ENCODE assay signal across 23 mouse cellular contexts in the genomic region with DNA sequence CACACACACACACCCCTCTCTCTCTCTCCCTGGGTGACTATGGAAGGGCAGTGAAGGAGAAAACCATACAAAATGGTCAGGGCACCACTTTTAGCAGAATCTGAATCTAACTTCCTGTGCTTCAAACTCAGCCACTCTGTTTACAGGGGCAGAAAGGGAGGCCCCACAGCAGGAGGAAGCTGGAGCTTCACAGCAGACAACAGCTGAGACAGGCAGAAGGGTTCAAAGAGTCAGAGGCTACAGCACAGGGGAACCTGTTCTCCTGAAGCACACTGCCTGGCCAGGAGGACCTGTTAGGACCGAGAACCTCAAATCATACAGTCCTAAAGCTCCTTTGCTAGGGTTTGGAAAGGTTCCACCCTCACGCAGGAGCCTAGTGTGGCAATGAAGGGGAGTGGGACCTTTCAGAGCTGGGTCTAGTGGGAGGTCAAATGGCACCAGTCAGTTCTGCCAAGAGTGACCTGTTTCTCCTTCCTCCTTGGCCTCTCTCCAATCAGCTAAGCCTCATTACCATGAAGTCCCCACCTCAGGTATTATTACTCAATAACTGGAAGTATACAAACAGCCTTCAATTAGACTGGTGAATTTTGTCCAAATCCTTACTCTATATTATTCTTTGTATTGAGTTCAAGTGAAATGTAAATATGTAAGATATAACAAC. TPM values are rescaled to one million over a fixed set of nuclear protein-coding genes. Genes with fewer than 3 reads are reported as not detected.
DNase-seq lines count a peak whose midpoint lies in the region; ATAC-seq and TF ChIP-seq lines count a peak whose summit lies in the region.
"Had no signal": no experiment of that assay in that cellular context is flagged by ENCODE, and none has a peak within 500 bp of the region (broad histone marks: within the 10 kb centered on the region; RNA-seq: fewer than 3 reads in every experiment).

No protein-coding gene starts in this region.

- TF ChIP-seq EP300 in lung, postnatal 0 days (IDR thresholded peaks at IDR 0.05), result no peak

- H3K4me1 ChIP-seq in lung, postnatal 0 days (ENCODE audit: insufficient read depth, low read depth, low read length), result no peaks in the 10 kb centered on the region
- H3K4me1 ChIP-seq in bone marrow macrophage, adult 2 months (ENCODE audit: control insufficient read depth, insufficient read depth, low read length), result peaks cover 14% of the 10 kb centered on the region
- H3K4me1 ChIP-seq: embryonic facial prominence, embryonic 12.5 days; forebrain, embryonic 15.5 days; heart, embryonic 13.5 days had no signal

- no peak for TF ChIP-seq POLR2A in bone marrow macrophage, adult 2 months (IDR thresholded peaks at IDR 0.05; ENCODE audit: borderline replicate concordance, low read depth, low read length)

- H3K36me3 ChIP-seq in lung, postnatal 0 days (ENCODE audit: insufficient read depth, low read length), result peaks cover 27% of the 10 kb centered on the region

- no peak overlapping the region for H3K4me3 ChIP-seq in lung, postnatal 0 days (ENCODE audit: low read depth, low read length)
- H3K4me3 ChIP-seq in bone marrow macrophage, adult 2 months (ENCODE audit: insufficient read depth, low read length), result no peak overlapping the region
- H3K4me3 ChIP-seq: embryonic facial prominence, embryonic 12.5 days; forebrain, embryonic 15.5 days; heart, embryonic 13.5 days had no signal

- no peak for ATAC-seq in lung, postnatal 0 days
- no peak for ATAC-seq in monocyte, adult 5-6 weeks (replicated peaks; ENCODE audit: insufficient number of reproducible peaks, low FRiP score, low TSS enrichment, poor library complexity, severe bottlenecking)
- ATAC-seq: CD4-positive, CD25-positive, alpha-beta regulatory T cell, adult 4 months; forebrain, embryonic 15.5 days had no signal

- no peaks in the 10 kb centered on the region for H3K27me3 ChIP-seq in lung, postnatal 0 days (replicated peaks; ENCODE audit: insufficient read depth, low read length)
- H3K27me3 ChIP-seq: embryonic facial prominence, embryonic 12.5 days; forebrain, embryonic 15.5 days; heart, embryonic 13.5 days had no signal

- TF ChIP-seq CTCF in lung, postnatal 0 days (IDR thresholded peaks at IDR 0.05), result no peak
- no peak for TF ChIP-seq CTCF in bone marrow macrophage, adult 2 months (IDR thresholded peaks at IDR 0.05; ENCODE audit: low read depth, low read length)

- H3K4me2 ChIP-seq in lung, postnatal 0 days (replicated peaks; ENCODE audit: low read depth, low read length), result no peak overlapping the region
- H3K4me2 ChIP-seq: embryonic facial prominence, embryonic 12.5 days; forebrain, embryonic 15.5 days; heart, embryonic 13.5 days had no signal

- H3K9me3 ChIP-seq in lung, postnatal 0 days (ENCODE audit: low read length), result no peaks in the 10 kb centered on the region
- H3K9me3 ChIP-seq: embryonic facial prominence, embryonic 12.5 days; forebrain, embryonic 15.5 days; G1E; heart, embryonic 13.5 days had no signal

- no peak overlapping the region for H3K9ac ChIP-seq in lung, postnatal 0 days (replicated peaks; ENCODE audit: low read depth)
- H3K9ac ChIP-seq: embryonic facial prominence, embryonic 12.5 days; forebrain, embryonic 15.5 days; heart, embryonic 13.5 days had no signal

- no peak overlapping the region for H3K27ac ChIP-seq in lung, postnatal 0 days (ENCODE audit: low read length)
- peak overlapping the region; percentile 37 for H3K27ac ChIP-seq in bone marrow macrophage, adult 2 months (ENCODE audit: insufficient read depth, low read depth, low read length)
- H3K27ac ChIP-seq: embryonic facial prominence, embryonic 12.5 days; forebrain, embryonic 15.5 days; heart, embryonic 13.5 days had no signal

- 86% methylated on average over 2 of the region's 2 CpGs for WGBS in lung, postnatal 0 days

- DNase-seq in lung, postnatal 0 days (ENCODE audit: low spot score), result peak; percentile 42
- DNase-seq in lung, postnatal 10 days, result no peak
- DNase-seq in thymus, postnatal 0 days (ENCODE audit: low spot score), result peak; percentile 52
- peak; percentile 23 to 42 for DNase-seq in thymus, postnatal 36 days
- DNase-seq in urinary bladder, postnatal 36 days (ENCODE audit: low spot score in 2 of 2), result no peak
- DNase-seq: adrenal gland, adult 8-10 months; cerebellum, adult 11-12 months; cerebellum, adult 9-10 months; cerebellum, postnatal 25 days; gastrocnemius, postnatal 36 days; heart, adult 11 months; heart, postnatal 36 days had no signal

RNA-seq across cellular contexts. Expression of a gene that starts 9.3 kb away (rescaled TPM):
- polyA plus RNA-seq in lung, postnatal 0 days (2015; fragmentation: Nextera tagmentation; extraction: Ambion mirVana), result 21.4 and 22.1 TPM in 2 replicates
- polyA plus RNA-seq in bone marrow macrophage, adult 2 months (2012; ENCODE audit: insufficient read depth, insufficient read length, missing spikeins), result 57.9 and 62.1 TPM in 2 replicates
- 55.9 and 56.2 TPM in 2 replicates for polyA plus RNA-seq in thymus, postnatal 0 days (2015; fragmentation: Nextera tagmentation; extraction: Ambion mirVana)
- 49.0 to 99.1 TPM (median 49.2 TPM) in 3 replicates for total RNA-seq in monocyte, adult 5-6 weeks (2017)

RNA-seq across cellular contexts. Expression of a gene that starts 18.4 kb away (rescaled TPM):
- 0.26 TPM in 2 replicates for polyA plus RNA-seq in lung, postnatal 0 days (2015; fragmentation: Nextera tagmentation; extraction: Ambion mirVana)
- polyA plus RNA-seq in bone marrow macrophage, adult 2 months (2012; ENCODE audit: insufficient read depth, insufficient read length, missing spikeins), result 0.16 TPM in 1 of 2 replicates, not detected in the other
- 0.14 and 0.25 TPM in 2 replicates for polyA plus RNA-seq in thymus, postnatal 0 days (2015; fragmentation: Nextera tagmentation; extraction: Ambion mirVana)
- total RNA-seq in monocyte, adult 5-6 weeks (2017), result 0.57 TPM in 1 of 3 replicates, not detected in the others
- total RNA-seq: adrenal gland, adult 8-10 months; G1E; gastrocnemius, adult 8-10 months; gastrocnemius, postnatal 36 days; heart, postnatal 36 days had no signal
- polyA plus RNA-seq: CD4-positive, CD25-positive, alpha-beta regulatory T cell, adult 4 months; embryonic facial prominence, embryonic 12.5 days; forebrain, embryonic 11.5 days; G1E; heart, postnatal 0 days; hindbrain, embryonic 11.5 days had no signal

RNA-seq across cellular contexts. Expression of a gene that starts 21.0 kb away (rescaled TPM):
- polyA plus RNA-seq in lung, postnatal 0 days (2015; fragmentation: Nextera tagmentation; extraction: Ambion mirVana), result 0.13 and 0.24 TPM in 2 replicates
- polyA plus RNA-seq in bone marrow macrophage, adult 2 months (2012; ENCODE audit: insufficient read depth, insufficient read length, missing spikeins), result 2.5 TPM in 2 replicates
- polyA plus RNA-seq in thymus, postnatal 0 days (2015; fragmentation: Nextera tagmentation; extraction: Ambion mirVana), result 0.53 and 0.57 TPM in 2 replicates
- total RNA-seq in monocyte, adult 5-6 weeks (2017), result not detected in 3 replicates
- total RNA-seq: G1E; gastrocnemius, adult 8-10 months; gastrocnemius, postnatal 36 days; heart, postnatal 36 days had no signal
- polyA plus RNA-seq: embryonic facial prominence, embryonic 12.5 days; hindbrain, embryonic 11.5 days had no signal

RNA-seq across cellular contexts. Expression of a gene that starts 21.1 kb away (rescaled TPM):
- polyA plus RNA-seq in lung, postnatal 0 days (2015; fragmentation: Nextera tagmentation; extraction: Ambion mirVana), result 167 and 171 TPM in 2 replicates
- 144 and 151 TPM in 2 replicates for polyA plus RNA-seq in bone marrow macrophage, adult 2 months (2012; ENCODE audit: insufficient read depth, insufficient read length, missing spikeins)
- polyA plus RNA-seq in thymus, postnatal 0 days (2015; fragmentation: Nextera tagmentation; extraction: Ambion mirVana), result 168 and 172 TPM in 2 replicates
- 69.0 to 90.1 TPM (median 80.5 TPM) in 3 replicates for total RNA-seq in monocyte, adult 5-6 weeks (2017)

RNA-seq across cellular contexts. Expression of a gene that starts 38.5 kb away (rescaled TPM):
- polyA plus RNA-seq in lung, postnatal 0 days (2015; fragmentation: Nextera tagmentation; extraction: Ambion mirVana), result 59.6 and 59.7 TPM in 2 replicates
- 91.1 and 97.9 TPM in 2 replicates for polyA plus RNA-seq in bone marrow macrophage, adult 2 months (2012; ENCODE audit: insufficient read depth, insufficient read length, missing spikeins)
- polyA plus RNA-seq in thymus, postnatal 0 days (2015; fragmentation: Nextera tagmentation; extraction: Ambion mirVana), result 76.9 and 78.2 TPM in 2 replicates
- 60.1 to 86.2 TPM (median 60.4 TPM) in 3 replicates for total RNA-seq in monocyte, adult 5-6 weeks (2017)

Comparison
In these comparisons a context has a peak if more than half of its experiments do, and no peak if none do; other contexts are left out.
1. DNase-seq: peak in lung, postnatal 0 days (single experiment), thymus, postnatal 0 days (single experiment) and thymus, postnatal 36 days (2 of 2); none in lung, postnatal 10 days (single experiment) and urinary bladder, postnatal 36 days (0 of 2).